30 mouse cellular contexts compared by ENCODE assay signal in the genomic region with DNA sequence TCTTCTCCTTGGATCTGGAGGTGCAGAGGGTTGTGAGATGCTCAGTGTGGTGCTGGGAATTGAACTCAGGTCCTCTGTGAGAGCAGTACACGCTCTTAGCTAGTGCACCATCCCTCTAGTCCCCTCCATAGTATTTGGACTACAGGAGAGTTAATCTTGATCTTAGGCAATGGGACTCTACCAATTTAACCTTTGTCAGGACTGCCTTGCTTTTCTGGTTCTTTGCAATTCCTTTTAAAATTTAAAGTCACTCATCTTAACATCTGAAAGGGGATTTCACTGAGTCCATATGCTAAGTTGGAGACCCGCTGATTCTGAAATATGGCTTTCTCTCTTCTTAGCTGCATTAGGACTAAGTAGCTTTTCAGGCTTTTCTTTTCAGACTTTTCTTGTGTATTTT. TPM values are rescaled to one million over a fixed set of nuclear protein-coding genes. Genes with fewer than 3 reads are reported as not detected.
DNase-seq lines count a peak whose midpoint lies in the region; ATAC-seq and TF ChIP-seq lines count a peak whose summit lies in the region.
"Had no signal": no experiment of that assay in that cellular context is flagged by ENCODE, and none has a peak within 500 bp of the region (broad histone marks: within the 10 kb centered on the region; RNA-seq: fewer than 3 reads in every experiment).

No protein-coding gene starts in this region.

- 77% methylated on average over 2 of the region's 2 CpGs for WGBS in forebrain, embryonic 12.5 days

- H3K36me3 ChIP-seq in forebrain, embryonic 12.5 days (replicated peaks) = no peaks in the 10 kb centered on the region
- H3K36me3 ChIP-seq: G1E had no signal

- ATAC-seq in forebrain, embryonic 12.5 days (ENCODE audit: low FRiP score) = no peak
- ATAC-seq: activated CD4-positive, CD25-positive, alpha-beta regulatory T cell, adult 4 months; CD4-positive, CD25-positive, alpha-beta regulatory T cell, adult 4 months had no signal

- no peak overlapping the region for H3K9ac ChIP-seq in forebrain, embryonic 12.5 days

- TF ChIP-seq CTCF in layer of hippocampus, adult 2 months (conservative IDR thresholded peaks at IDR 0.05) = no peak
- no peak for TF ChIP-seq CTCF in gastrocnemius, adult 2 months (IDR thresholded peaks at IDR 0.05)

- H3K4me3 ChIP-seq in layer of hippocampus, adult 2 months = no peak overlapping the region
- no peak overlapping the region for H3K4me3 ChIP-seq in gastrocnemius, adult 2 months
- H3K4me3 ChIP-seq in forebrain, embryonic 12.5 days (replicated peaks) = no peak overlapping the region

- H3K27me3 ChIP-seq in forebrain, embryonic 12.5 days = no peaks in the 10 kb centered on the region
- H3K27me3 ChIP-seq: CH12.LX had no signal

- no peaks in the 10 kb centered on the region for H3K9me3 ChIP-seq in forebrain, embryonic 12.5 days

- DNase-seq in layer of hippocampus, adult 2 months (ENCODE audit: low spot score in 2 of 2) = no peak
- no peak for DNase-seq in layer of hippocampus, adult 9-10 months (ENCODE audit: low spot score)
- DNase-seq in ES-CJ7 (ENCODE audit: low read depth, low spot score) (peak; percentile 79), R1 (ENCODE audit: low read depth, low spot score) (peak; percentile 85), ZHBTc4 (ENCODE audit: low read depth, low spot score) (peak; percentile 64)
- no peak for DNase-seq in right cerebral cortex, adult 2 months (ENCODE audit: low spot score in 2 of 2)
- DNase-seq in gastrocnemius, adult 2 months = no peak
- DNase-seq: adrenal gland, adult 2 months; adrenal gland, adult 8-10 months; adrenal gland, postnatal 10 days; adrenal gland, postnatal 14 days; adrenal gland, postnatal 25 days; adrenal gland, postnatal 36 days; B cell, adult 2 months; cerebellum, adult 11 months; cerebellum, adult 11-12 months; cerebellum, adult 18-20 months; cerebellum, adult 2 months; cerebellum, adult 8-10 months had no signal

- H3K4me2 ChIP-seq in forebrain, embryonic 12.5 days = no peak overlapping the region

- H3K27ac ChIP-seq in layer of hippocampus, adult 2 months = peak overlapping the region; percentile 73; the same call in 1 of the 2 replicates
- no peak overlapping the region for H3K27ac ChIP-seq in gastrocnemius, adult 2 months
- no peak overlapping the region for H3K27ac ChIP-seq in forebrain, embryonic 12.5 days

- intact Hi-C loops in gastrocnemius, adult 2 months (cut with DNase I) = no loop called here

- H3K4me1 ChIP-seq in forebrain, embryonic 12.5 days = peaks cover 8% of the 10 kb centered on the region

RNA-seq across cellular contexts. Expression of a gene that starts 59.8 kb away (rescaled TPM):
- not detected for total RNA-seq in layer of hippocampus, adult 2 months (2021)
- total RNA-seq in gastrocnemius, adult 2 months (2021) = not detected
- polyA plus RNA-seq in forebrain, embryonic 12.5 days (2016; fragmentation: Nextera tagmentation; extraction: Ambion mirVana) = not detected in 2 replicates
- total RNA-seq: adrenal gland, adult 18-20 months; adrenal gland, adult 2 months; adrenal gland, adult 8-10 months; adrenal gland, postnatal 10 days; adrenal gland, postnatal 14 days; adrenal gland, postnatal 25 days; adrenal gland, postnatal 36 days; adrenal gland, postnatal 4 days; CH12.LX; G1E; MEL had no signal
- polyA plus RNA-seq: activated CD4-positive, CD25-positive, alpha-beta regulatory T cell, adult 4 months; adrenal gland, adult 2 months; brain, embryonic 14.5 days; C2C12; CD4-positive, CD25-positive, alpha-beta regulatory T cell, adult 4 months; cerebellum, adult 2 months; G1E; Patski had no signal

Comparison
In these comparisons a context has a peak if more than half of its experiments do, and no peak if none do; other contexts are left out.
1. DNase-seq: peak in ES-CJ7 (single experiment), R1 (single experiment) and ZHBTc4 (single experiment); none in layer of hippocampus, adult 2 months (0 of 2), layer of hippocampus, adult 9-10 months (single experiment), right cerebral cortex, adult 2 months (0 of 2) and gastrocnemius, adult 2 months (single experiment).